Mouse (Mus musculus): Measurements from ENCODE around the gene Jade3. TPM values are rescaled to one million over a fixed set of nuclear protein-coding genes. Genes with fewer than 3 reads are reported as not detected.

Gene Jade3
- polyA plus RNA-seq, 1 experiment from 2014 or later, result 3.5 TPM

GRCm38 (mm10) chrX:20547609-20548008 is 122.1 kb downstream of the Jade3 start:
- ATAC-seq (ENCODE audit: insufficient number of reproducible peaks, insufficient read depth, low FRiP score, low read depth), result no peak
- Histone ChIP-seq H3K27me3 (ENCODE audit: control insufficient read depth, insufficient read depth, low read length) (no peaks in the 10 kb centered on the region), H3K4me3 (ENCODE audit: control insufficient read depth in 1 of 2, insufficient read depth in 1 of 2, low read depth in 1 of 2, low read length in 2 of 2) (peak overlapping the region in 1 of 2 experiments; percentile 42; a peak in 1 of 4 replicates), H3K27ac (replicated peaks in 1 of 2; ENCODE audit: control insufficient read depth in 1 of 2, insufficient read depth in 1 of 2, low read depth in 2 of 2, low read length in 2 of 2) (no peak overlapping the region), H3K36me3 (ENCODE audit: control insufficient read depth, insufficient read depth, low read length) (no peaks in the 10 kb centered on the region), H3K4me1 (ENCODE audit: control insufficient read depth in 2 of 2, insufficient read depth in 2 of 2, low read length in 2 of 2) (no peaks in the 10 kb centered on the region; a peak in 1 of 4 replicates), H3K4me2 (ENCODE audit: low read length) (peak overlapping the region; percentile 68), H3K9me3 (ENCODE audit: control insufficient read depth, low read length) (no peaks in the 10 kb centered on the region), H3K9ac (ENCODE audit: low read length) (peak overlapping the region; percentile 72; the same call in 1 of the 2 replicates)
- 57% methylated on average over 5 of the region's 5 CpGs for WGBS

- Histone ChIP-seq H3K27ac (replicated peaks in 1 of 2; ENCODE audit: control insufficient read depth in 1 of 2, insufficient read depth in 1 of 2, low read depth in 2 of 2, low read length in 2 of 2) (no peak overlapping the region), H3K4me3 (ENCODE audit: control insufficient read depth in 1 of 2, insufficient read depth in 1 of 2, low read depth in 1 of 2, low read length in 2 of 2) (peak overlapping the region; percentile 42 to 53), H3K27me3 (ENCODE audit: control insufficient read depth, insufficient read depth, low read length) (no peaks in the 10 kb centered on the region), H3K9ac (ENCODE audit: low read length) (peak overlapping the region; percentile 72), H3K4me1 (ENCODE audit: control insufficient read depth in 2 of 2, insufficient read depth in 2 of 2, low read length in 2 of 2) (no peaks in the 10 kb centered on the region; a peak in 1 of 4 replicates), H3K9me3 (ENCODE audit: control insufficient read depth, low read length) (no peaks in the 10 kb centered on the region), H3K4me2 (ENCODE audit: low read length) (peak overlapping the region; percentile 68), H3K36me3 (ENCODE audit: control insufficient read depth, insufficient read depth, low read length) (no peaks in the 10 kb centered on the region)
- WGBS, result 20% methylated on average over 24 of the region's 24 CpGs
- ATAC-seq (ENCODE audit: insufficient number of reproducible peaks, insufficient read depth, low FRiP score, low read depth), result no peak
These were observed 122.8 kb downstream of the Jade3 start for GRCm38 (mm10) chrX:20548011-20548879.

- Histone ChIP-seq H3K4me2 (ENCODE audit: low read length) (peak overlapping the region; percentile 68), H3K9ac (ENCODE audit: low read length) (no peak overlapping the region), H3K36me3 (ENCODE audit: control insufficient read depth, insufficient read depth, low read length) (no peaks in the 10 kb centered on the region), H3K27ac (replicated peaks in 1 of 2; ENCODE audit: control insufficient read depth in 1 of 2, insufficient read depth in 1 of 2, low read depth in 2 of 2, low read length in 2 of 2) (no peak overlapping the region), H3K27me3 (ENCODE audit: control insufficient read depth, insufficient read depth, low read length) (no peaks in the 10 kb centered on the region), H3K4me3 (ENCODE audit: control insufficient read depth in 1 of 2, insufficient read depth in 1 of 2, low read depth in 1 of 2, low read length in 2 of 2) (peak overlapping the region in 1 of 2 experiments; percentile 42; a peak in 1 of 4 replicates), H3K4me1 (ENCODE audit: control insufficient read depth in 2 of 2, insufficient read depth in 2 of 2, low read length in 2 of 2) (no peaks in the 10 kb centered on the region; a peak in 1 of 4 replicates), H3K9me3 (ENCODE audit: control insufficient read depth, low read length) (no peaks in the 10 kb centered on the region)
- 48% methylated on average over 1 of the region's 1 CpGs for WGBS
- no peak for ATAC-seq (ENCODE audit: insufficient number of reproducible peaks, insufficient read depth, low FRiP score, low read depth)
These were observed 123.5 kb downstream of the Jade3 start for GRCm38 (mm10) chrX:20548880-20549440.

- 70% methylated on average over 3 of the region's 3 CpGs for WGBS
- Histone ChIP-seq H3K4me3 (ENCODE audit: control insufficient read depth in 1 of 2, insufficient read depth in 1 of 2, low read depth in 1 of 2, low read length in 2 of 2) (peak within 1 kb of the TSS; percentile 42 to 53; a peak in 3 of 4 replicates), H3K27ac (replicated peaks in 1 of 2; ENCODE audit: control insufficient read depth in 1 of 2, insufficient read depth in 1 of 2, low read depth in 2 of 2, low read length in 2 of 2) (no peak within 1 kb of the TSS), H3K27me3 (ENCODE audit: control insufficient read depth, insufficient read depth, low read length) (no peaks in the 10 kb centered on the region), H3K4me2 (ENCODE audit: low read length) (peak within 1 kb of the TSS; percentile 68), H3K9me3 (ENCODE audit: control insufficient read depth, low read length) (no peaks in the 10 kb centered on the region), H3K36me3 (ENCODE audit: control insufficient read depth, insufficient read depth, low read length) (no peaks in the 10 kb centered on the region), H3K4me1 (ENCODE audit: control insufficient read depth in 2 of 2, insufficient read depth in 2 of 2, low read length in 2 of 2) (no peaks in the 10 kb centered on the region; a peak in 1 of 4 replicates), H3K9ac (ENCODE audit: low read length) (no peak within 1 kb of the TSS)
- no peak for ATAC-seq (ENCODE audit: insufficient number of reproducible peaks, insufficient read depth, low FRiP score, low read depth)
These were observed 124.0 kb downstream of the Jade3 start, which contains the start of gene Rgn for GRCm38 (mm10) chrX:20549532-20549931. TSS of gene Rgn (plus strand) at chrX:20549787.

GRCm38 (mm10) chrX:20552199-20552598 is 126.7 kb downstream of the Jade3 start:
- no peak overlapping the region for H3K9ac ChIP-seq (ENCODE audit: low read length)
- no peaks in the 10 kb centered on the region for H3K9me3 ChIP-seq (ENCODE audit: control insufficient read depth, low read length)
- no peak overlapping the region for H3K27ac ChIP-seq (replicated peaks in 1 of 2; ENCODE audit: control insufficient read depth in 1 of 2, insufficient read depth in 1 of 2, low read depth in 2 of 2, low read length in 2 of 2)
- H3K36me3 ChIP-seq (ENCODE audit: control insufficient read depth, insufficient read depth, low read length), result no peaks in the 10 kb centered on the region
- H3K27me3 ChIP-seq (ENCODE audit: control insufficient read depth, insufficient read depth, low read length), result no peaks in the 10 kb centered on the region
- no peak overlapping the region for H3K4me2 ChIP-seq (ENCODE audit: low read length)
- H3K4me3 ChIP-seq (ENCODE audit: control insufficient read depth in 1 of 2, insufficient read depth in 1 of 2, low read depth in 1 of 2, low read length in 2 of 2), result no peak overlapping the region
- WGBS, result 78% methylated on average over 2 of the region's 2 CpGs
- ATAC-seq (ENCODE audit: insufficient number of reproducible peaks, insufficient read depth, low FRiP score, low read depth), result no peak
- H3K4me1 ChIP-seq (ENCODE audit: control insufficient read depth in 2 of 2, insufficient read depth in 2 of 2, low read length in 2 of 2), result no peaks in the 10 kb centered on the region; a peak in 1 of 4 replicates

DNA sequence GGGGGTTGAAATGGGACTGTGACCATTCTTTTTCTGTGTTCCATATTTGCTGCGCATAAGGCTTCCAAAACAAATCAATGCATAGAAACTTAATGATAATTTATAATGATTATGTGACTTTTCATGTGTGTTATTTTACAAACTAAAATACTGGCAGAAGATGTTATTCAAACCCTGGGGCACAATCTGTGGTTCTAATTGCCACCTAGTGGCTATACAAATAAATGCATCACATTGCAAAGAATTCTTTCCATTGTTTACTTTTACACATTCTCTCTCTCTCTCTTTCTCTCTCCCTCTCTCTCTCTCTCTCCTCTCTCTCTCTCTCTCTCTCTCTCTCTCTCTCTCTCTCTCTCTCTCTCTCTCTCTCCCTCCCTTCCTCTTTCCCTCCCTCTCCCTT is 136.4 kb downstream of the Jade3 start:
- no peaks in the 10 kb centered on the region for H3K27me3 ChIP-seq (ENCODE audit: control insufficient read depth, insufficient read depth, low read length)
- no peak overlapping the region for H3K4me3 ChIP-seq (ENCODE audit: control insufficient read depth in 1 of 2, insufficient read depth in 1 of 2, low read depth in 1 of 2, low read length in 2 of 2)
- no peaks in the 10 kb centered on the region for H3K9me3 ChIP-seq (ENCODE audit: control insufficient read depth, low read length)
- no peak overlapping the region for H3K4me2 ChIP-seq (ENCODE audit: low read length)
- no peak overlapping the region for H3K27ac ChIP-seq (replicated peaks in 1 of 2; ENCODE audit: control insufficient read depth in 1 of 2, insufficient read depth in 1 of 2, low read depth in 2 of 2, low read length in 2 of 2)
- ATAC-seq (ENCODE audit: insufficient number of reproducible peaks, insufficient read depth, low FRiP score, low read depth), result no peak
- no peak overlapping the region for H3K9ac ChIP-seq (ENCODE audit: low read length)
- WGBS, result 46% methylated on average over 1 of the region's 1 CpGs
- no peaks in the 10 kb centered on the region for H3K4me1 ChIP-seq (ENCODE audit: control insufficient read depth in 2 of 2, insufficient read depth in 2 of 2, low read length in 2 of 2)
- no peaks in the 10 kb centered on the region for H3K36me3 ChIP-seq (ENCODE audit: control insufficient read depth, insufficient read depth, low read length)

DNA sequence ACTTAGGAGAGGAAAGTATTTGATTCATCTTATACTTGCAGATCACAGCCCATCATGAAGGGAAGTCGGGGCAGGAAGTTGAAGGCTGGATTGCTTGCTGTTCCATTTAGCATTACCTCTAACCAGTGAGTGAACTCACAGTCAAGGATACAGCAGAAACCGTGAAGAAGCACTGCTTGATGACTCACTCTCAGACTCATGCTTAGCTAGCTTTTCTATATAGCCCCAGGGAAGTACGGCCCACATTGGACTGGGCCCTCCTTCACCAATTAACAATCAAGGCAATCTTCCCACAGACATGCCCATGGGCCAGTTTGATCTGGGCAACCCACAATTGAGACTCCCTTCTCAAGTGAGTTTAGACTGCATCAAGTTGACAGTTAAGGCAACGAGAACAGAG is 138.5 kb downstream of the Jade3 start:
- no peak overlapping the region for H3K4me3 ChIP-seq (ENCODE audit: control insufficient read depth in 1 of 2, insufficient read depth in 1 of 2, low read depth in 1 of 2, low read length in 2 of 2)
- no peak overlapping the region for H3K9ac ChIP-seq (ENCODE audit: low read length)
- H3K4me2 ChIP-seq (ENCODE audit: low read length), result no peak overlapping the region
- H3K27me3 ChIP-seq (ENCODE audit: control insufficient read depth, insufficient read depth, low read length), result no peaks in the 10 kb centered on the region
- H3K36me3 ChIP-seq (ENCODE audit: control insufficient read depth, insufficient read depth, low read length), result no peaks in the 10 kb centered on the region
- H3K27ac ChIP-seq (replicated peaks in 1 of 2; ENCODE audit: control insufficient read depth in 1 of 2, insufficient read depth in 1 of 2, low read depth in 2 of 2, low read length in 2 of 2), result no peak overlapping the region
- H3K4me1 ChIP-seq (ENCODE audit: control insufficient read depth in 2 of 2, insufficient read depth in 2 of 2, low read length in 2 of 2), result no peaks in the 10 kb centered on the region
- H3K9me3 ChIP-seq (ENCODE audit: control insufficient read depth, low read length), result no peaks in the 10 kb centered on the region
- 67% methylated on average over 4 of the region's 4 CpGs for WGBS
- ATAC-seq (ENCODE audit: insufficient number of reproducible peaks, insufficient read depth, low FRiP score, low read depth), result no peak
